Mouse (Mus musculus) C3H10T1/2 (cell line): ENCODE data around the gene Psmf1. TPM values are rescaled to one million over a fixed set of nuclear protein-coding genes. Genes with fewer than 3 reads are reported as not detected.

ENCODE experiments used
- polyA plus RNA-seq, 2 experiments: library from polyadenylated mRNA; unstranded; fragments of >200 nt; fragmentation: generic; extraction: Trizol; gene quantifications; one replicate each; pipeline ENCODE4 v1.2.1; 2012; ENCODE audit warnings: missing spikeins in 2 of 2

The Psmf1 gene
- 10 to 100 TPM; 30.1 to 30.6 TPM for polyA plus RNA-seq

DNA sequence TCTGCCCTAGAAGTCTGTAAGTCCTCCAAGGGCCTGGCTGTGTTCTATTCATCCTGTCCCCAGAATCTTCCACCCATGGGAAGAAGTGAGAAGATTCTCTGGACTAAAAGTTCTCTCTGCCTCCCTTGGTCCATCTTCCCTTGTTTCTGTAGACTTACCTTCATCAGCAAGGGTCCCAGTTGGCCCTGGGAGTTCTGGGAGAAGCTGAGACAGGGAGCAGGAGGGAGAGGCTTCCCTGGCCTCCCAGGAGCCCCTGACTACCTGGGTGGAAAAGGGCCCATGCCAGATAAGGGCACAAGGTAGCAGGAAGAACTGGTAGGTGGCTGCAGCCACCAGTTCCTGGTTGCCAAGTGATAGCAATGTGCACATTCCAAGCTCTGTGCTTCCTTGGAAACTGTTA, at the start of gene Psmf1:
Gene Psmf1 (minus strand): TSS at position 342 of the 400 bp plus-strand sequence.

DNA sequence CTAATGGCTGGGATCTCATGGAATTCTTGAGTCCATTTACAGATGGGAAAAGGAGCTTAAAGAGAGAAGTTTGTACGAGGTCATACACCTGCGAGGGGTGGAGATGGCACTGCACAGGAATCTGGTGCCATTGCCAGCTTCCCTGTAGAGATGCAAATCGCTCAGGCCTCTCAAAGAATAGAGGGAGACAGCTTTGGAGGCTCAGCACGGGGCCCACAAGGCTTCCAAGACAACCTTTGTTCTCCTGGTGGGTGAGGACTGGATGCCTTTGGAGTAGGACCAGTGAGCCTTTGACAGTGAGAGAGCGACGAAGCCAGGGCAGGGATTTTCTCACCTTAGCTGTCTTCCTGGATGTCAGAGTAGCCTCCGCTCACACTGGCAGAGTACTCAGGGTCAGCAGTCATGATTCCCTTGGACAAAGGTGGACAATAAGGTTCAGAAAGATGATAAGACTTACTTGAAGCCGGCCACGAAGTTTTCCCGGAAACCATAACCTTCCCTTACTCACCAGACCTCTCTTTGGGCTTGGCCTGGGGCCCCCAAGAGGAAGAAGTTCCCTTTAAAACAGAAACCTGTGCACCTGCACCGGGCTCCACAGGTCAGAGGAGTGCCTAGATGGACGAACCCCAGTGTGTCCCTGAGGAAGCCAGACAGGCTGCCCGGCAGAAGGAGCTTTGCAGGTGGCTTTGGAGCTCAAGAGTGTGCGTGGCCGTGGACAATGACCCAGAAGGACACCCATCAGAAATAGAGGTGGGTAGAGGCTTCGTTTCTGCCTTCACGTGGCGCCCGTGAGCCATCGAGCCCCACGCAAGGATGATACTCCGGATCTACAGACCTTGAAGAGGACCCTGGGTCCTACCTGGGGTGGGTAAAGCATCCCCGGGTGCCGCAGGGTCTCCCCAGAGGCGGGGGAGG, 42.5 kb downstream of the Psmf1 start, which contains the start of gene Tmem74b:
Gene Tmem74b (plus strand): TSS at position 778 of the 915 bp plus-strand sequence.

DNA sequence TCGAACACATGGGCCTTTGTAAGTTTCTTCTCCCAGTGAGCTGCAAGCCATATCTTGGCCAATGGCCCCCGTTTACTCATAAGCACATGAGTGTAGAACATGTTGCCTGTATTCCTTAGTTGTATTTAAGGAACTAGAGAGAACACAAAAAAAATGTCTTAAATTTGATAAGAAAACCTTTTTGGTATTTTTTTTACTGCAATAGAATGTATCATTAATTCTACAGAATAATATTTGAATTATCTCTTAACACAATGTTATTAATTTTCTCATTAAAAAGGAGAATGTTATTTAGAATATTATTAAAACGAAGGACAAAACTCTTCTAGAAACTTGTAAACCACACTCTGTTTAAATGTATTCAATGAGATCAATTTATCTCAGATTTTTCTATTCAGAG, 75.6 kb downstream of the Psmf1 start, which contains the start of gene Rad21l:
Gene Rad21l (minus strand): TSS at position 101 of the 400 bp plus-strand sequence.

Other genes with a start within 250 kb of the Psmf1 start
- gene Fkbp1a, start 201.7 kb downstream of the Psmf1 start, polyA plus RNA-seq: 100 to 1,000 TPM; 227 to 341 TPM
- under 1 TPM; 0.46 to 0.69 TPM for gene Sdcbp2, start 171.6 kb downstream of the Psmf1 start, polyA plus RNA-seq
- not detected for gene Snph, start 111.6 kb downstream of the Psmf1 start, polyA plus RNA-seq
- not detected for gene Rad21l, start 75.7 kb downstream of the Psmf1 start, polyA plus RNA-seq
- gene Tmem74b, start 42.2 kb downstream of the Psmf1 start, polyA plus RNA-seq: not detected
- under 1 TPM in 1 of 2 experiments, not detected in 1; 0.02 TPM for gene Rspo4, start 98.7 kb upstream of the Psmf1 start, polyA plus RNA-seq
- gene Angpt4, start 167.0 kb upstream of the Psmf1 start, polyA plus RNA-seq: under 1 TPM; 0.02 to 0.45 TPM
- gene Fam110a, start 236.0 kb upstream of the Psmf1 start, polyA plus RNA-seq: 10 to 100 TPM; 25.3 to 27.2 TPM